Mouse (Mus musculus): ENCODE results near the gene Layn.

The Layn gene

GRCm38 (mm10) chr9:51076979-51077315, at the start of gene Layn:
Layn (minus strand) TSS chr9:51077094.
- DNase-seq, result peak; percentile 72

DNA sequence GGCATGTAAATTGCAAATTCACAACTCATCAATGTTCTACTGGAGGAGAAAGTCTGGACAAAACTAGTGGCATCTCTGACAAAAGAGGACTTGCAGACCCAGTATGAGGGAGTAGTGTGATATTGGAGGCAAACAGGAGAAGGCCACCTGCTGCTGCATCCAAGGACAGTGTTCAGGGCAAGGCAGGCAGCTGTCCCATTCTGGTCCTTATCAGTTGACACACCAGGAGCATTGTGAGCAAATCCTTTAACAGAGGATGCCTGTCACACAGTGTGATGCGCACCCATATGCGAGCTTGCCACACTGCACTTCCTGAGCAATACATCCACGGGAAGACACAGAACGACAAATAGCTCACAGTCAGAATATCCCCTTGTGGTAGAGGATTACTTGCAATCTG, 37.9 kb upstream of the Layn start:
- no peak for DNase-seq

GRCm38 (mm10) chr9:51105751-51106150, 28.9 kb upstream of the Layn start:
- DNase-seq, result no peak

GRCm38 (mm10) chr9:51103808-51104514, 27.1 kb upstream of the Layn start:
- peak; percentile 44 for DNase-seq

DNA sequence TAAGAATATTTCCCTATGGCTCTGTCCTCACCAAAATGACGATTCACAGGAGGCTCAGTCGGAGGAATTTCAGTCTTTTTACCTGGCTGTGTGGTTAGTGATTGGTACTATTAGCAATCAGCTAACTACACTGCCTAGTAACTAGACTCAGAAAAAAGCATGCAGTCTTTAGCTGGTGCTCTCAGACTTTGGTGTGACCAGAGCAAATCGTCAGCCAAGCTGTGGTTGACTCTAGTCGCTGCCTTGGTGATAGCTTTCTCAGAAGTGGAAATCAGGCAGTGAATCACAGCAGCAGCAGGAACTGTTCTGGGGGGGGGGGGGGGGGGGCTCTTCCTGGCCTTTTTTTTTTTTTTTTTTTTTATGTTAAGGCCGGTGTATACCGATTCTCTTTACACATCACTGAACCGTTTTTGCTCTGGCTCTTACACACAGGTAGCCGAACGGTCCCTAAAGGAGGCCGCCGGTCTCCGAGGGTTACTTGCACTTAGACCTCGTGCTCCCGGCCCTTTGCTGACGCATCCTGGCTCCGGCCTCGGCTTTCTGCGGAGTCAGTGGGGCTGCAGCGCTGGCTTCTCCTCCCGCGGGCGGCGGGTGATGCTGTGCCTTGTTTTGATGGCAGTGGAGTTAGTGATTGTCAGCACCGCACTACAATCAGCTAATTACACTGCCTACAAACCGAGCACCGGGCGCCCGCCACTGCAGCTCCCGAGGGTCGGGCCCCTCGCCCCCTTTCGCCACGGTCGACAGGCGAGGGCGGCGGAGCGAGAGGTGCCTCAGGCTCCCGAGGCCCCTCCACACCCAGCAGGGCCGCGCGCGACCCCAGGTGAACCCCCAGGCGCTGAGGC, 26.3 kb upstream of the Layn start:
- peak; percentile 45 for DNase-seq

- DNase-seq, result peak; percentile 44
Observed at GRCm38 (mm10) chr9:51101756-51102425, 25.0 kb upstream of the Layn start, which contains the start of gene 4833427G06Rik. 4833427G06Rik (minus strand) TSS chr9:51102078.

GRCm38 (mm10) chr9:51096306-51096705, 19.4 kb upstream of the Layn start:
- no peak for DNase-seq

- DNase-seq, result no peak
Observed at GRCm38 (mm10) chr9:51093697-51094096, 16.8 kb upstream of the Layn start.

DNA sequence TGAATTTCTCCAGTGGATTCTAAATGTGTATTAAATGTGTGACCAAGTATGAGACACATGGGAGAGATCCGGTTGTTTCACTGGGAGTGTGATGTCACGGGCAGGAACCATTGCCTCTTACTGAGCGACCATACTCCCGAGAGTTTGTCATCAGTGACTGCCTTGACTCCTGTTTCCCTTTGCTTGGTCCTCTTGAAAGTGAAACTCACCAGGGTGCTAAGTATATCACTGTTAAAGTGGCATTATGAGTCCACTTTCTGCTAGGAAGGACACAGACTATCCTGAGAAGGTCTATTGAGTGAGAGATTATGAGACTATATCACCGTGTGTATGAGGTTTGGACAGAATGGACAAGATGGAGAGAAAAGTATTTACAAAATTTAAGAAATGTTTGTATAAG, 4.7 kb upstream of the Layn start:
- no peak for DNase-seq

- no peak for DNase-seq
Observed at GRCm38 (mm10) chr9:51076300-51076978, 455 bp downstream of the Layn start.

DNA sequence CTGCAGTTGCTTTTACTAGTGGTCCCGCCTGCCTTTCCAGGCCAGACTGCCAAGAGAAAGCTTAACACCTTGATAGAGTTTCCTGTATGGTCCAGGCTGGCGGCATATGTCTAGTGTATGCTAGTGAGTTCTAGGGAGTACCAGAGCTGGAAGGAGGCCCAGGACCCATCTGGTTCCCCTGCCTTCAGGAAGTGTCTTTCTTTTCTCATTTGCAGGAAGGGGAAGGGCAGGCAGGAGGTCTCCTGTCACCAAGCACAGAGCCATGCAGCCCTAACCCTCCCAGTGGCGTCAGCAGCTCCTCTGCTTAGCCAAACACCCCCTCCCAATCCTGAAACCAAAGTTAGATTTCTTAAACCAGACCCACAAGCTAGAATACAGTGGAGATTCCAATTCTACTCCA, 1.1 kb downstream of the Layn start:
- DNase-seq, result peak; percentile 23

GRCm38 (mm10) chr9:51070801-51071200, 6.1 kb downstream of the Layn start:
- no peak for DNase-seq

DNA sequence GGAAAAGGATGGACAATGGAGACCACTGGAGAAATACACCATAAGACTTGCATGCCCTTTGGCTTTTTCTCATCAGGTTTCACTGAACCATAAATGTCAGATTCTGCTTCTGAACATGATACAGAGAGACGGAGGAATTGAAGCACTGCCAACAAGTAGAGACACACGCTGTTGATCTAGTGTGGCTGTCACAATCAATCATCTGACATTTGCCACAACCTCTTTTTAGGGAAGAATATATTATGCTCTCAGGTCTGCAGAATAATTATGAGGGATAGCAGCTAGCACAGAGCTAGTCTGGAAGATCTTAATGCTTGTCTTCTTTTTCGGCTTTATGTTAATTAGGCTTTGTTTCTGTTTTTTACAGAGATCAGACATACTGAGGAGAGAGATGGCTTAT, 8.7 kb downstream of the Layn start:
- DNase-seq, result no peak

DNA sequence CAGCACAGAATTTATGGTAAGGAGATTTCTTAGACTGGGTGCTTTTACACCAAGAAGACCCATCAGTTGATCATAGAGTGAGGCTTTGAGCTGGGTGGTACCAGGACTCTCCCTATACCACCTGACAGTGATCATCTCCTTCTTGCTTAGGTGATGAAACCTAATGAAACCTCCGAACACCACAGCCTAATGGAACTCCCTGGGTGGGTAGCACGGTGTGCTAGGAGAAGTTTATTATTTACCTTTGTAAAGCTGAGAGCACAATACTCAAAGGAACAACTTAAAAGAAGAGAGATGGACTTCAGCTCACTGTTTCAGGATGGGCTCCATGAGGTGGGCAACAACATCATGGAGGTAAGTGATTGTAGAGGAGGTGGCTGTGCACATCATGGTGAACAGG, 16.3 kb downstream of the Layn start, which contains the start of gene Btg4:
Gene Btg4 (plus strand): TSS at position 301 of the 400 bp plus-strand sequence.
- DNase-seq, result no peak

DNA sequence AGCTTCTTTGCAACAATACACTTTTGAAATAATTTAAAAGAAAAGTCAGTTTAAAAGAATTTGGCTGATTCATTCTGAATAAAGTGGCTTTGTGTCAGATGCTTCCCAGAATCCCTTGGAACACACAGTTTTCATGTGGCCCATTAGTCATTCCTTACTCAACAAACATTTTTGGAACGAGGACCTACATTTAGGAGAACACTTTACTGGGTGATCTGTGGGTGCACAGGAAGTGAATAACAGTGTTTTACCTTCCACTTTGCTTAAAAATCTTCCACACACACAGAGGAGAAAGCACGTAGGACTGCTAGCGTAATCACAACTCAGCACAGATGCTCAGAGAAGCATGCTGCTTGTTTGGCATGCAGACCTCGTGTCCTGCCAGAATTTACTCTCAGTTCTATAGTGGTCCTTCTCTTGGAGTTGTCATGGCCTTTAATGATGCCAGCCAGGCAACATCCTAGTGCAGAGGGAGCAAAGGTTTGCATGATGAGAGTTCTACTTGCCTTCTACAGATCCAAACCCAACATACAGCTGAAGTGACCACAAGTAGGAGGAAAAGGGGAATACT, 17.9 kb downstream of the Layn start:
- no peak for DNase-seq

DNA sequence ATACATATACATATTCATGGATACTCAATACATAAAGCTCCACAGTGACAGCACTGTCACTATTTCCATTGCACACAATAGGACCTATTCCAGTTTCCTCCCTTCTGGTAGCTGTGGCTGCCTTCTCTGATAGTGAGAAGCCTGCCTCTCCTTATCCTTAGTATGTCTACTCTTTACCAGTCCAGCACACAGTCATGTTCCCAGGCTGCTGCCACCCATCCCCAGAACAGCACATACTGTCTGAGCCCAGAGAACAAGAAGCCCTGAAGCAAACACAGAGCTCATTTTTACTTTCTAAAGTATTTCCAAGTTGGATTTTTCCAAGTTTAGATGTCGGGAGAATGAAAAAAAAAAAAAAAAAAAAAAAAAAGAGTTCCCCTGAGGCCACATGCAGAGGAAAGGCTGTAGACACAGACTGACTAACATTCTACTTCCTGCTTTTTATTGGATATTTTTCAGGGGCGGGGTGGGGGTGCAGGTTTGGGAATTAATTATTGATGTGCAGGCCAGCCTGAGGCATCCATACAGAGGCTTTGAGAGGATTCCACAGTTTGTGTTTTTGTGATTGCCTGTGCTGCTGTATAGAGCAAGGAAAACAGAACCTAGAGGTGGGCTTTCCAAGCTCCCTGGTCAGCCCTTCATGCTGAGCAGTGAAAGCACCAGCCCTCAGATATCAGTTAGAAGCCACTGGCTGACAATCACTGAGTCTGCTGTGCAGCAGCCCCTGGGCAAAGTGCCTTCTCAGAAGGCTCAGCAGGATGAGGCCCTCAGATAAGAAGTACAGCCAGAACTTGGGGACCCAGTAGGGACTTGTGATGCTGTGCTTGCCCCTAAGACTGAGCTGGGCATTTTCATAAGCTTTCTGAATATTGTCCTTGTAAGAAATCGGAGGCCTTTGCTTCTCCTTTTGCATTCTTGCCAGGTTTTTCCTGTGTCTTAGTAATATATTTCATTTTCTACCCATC, 20.3 kb downstream of the Layn start:
- no peak for DNase-seq

- no peak for DNase-seq
Observed at GRCm38 (mm10) chr9:51052180-51052579, 24.7 kb downstream of the Layn start.

- no peak for DNase-seq
Observed at GRCm38 (mm10) chr9:51042136-51042535, 34.8 kb downstream of the Layn start.

GRCm38 (mm10) chr9:51041491-51041980, 35.4 kb downstream of the Layn start:
- DNase-seq, result no peak

DNA sequence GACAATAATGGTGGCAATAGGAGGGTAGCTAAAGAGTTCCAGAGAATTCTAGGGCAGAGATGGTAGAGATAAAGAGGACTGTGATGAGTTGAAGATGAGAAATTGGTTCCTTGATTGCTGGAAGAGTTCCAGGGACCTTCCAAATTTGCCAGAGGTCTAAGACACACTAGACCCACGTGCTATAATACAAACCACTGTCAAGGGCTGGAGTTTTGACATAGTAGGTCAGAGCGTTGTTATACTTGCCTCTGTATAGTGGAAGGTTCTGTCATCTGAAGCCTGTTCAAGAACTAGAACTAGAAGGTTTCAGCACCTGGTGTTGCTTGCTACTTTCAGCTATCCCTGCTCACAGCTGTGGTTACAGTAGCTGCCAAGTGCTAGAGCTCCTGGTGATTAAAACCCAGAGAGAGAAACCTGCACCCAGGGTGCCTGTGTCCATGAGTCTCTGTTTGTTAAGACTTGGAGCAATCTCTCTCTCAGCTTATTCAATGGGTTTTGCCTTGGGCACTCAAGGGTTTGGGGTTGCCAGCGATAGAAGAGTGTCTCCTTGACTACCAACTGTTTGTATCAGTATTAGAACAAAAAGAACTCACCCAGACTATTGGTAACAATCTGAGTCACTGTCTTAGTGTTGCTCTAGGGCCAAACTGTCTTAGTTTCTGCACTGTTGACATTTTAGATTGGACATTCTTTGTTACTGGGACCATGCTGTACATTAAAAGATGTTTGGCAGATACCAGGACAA, 43.9 kb downstream of the Layn start:
- no peak for DNase-seq

DNA sequence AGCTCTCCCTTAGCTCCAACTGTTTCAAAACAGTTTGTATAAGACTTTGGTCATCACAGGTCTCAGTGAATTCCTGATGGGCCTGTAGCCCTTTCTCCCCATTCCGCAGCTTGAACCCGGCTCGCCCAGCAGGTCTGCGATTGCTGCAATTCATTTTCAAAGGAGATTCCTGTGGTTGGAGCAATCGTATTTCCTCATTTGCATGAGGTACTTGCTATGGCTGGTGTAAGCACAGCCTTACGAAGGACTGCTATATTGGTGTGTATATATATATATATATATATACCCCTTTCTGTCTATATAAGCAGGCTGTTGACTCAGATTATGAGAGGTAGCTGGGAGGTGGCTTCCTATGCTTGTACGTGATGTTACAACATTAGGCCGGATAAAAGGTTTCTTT, 44.6 kb downstream of the Layn start:
- DNase-seq, result no peak
